In the genomic region with DNA sequence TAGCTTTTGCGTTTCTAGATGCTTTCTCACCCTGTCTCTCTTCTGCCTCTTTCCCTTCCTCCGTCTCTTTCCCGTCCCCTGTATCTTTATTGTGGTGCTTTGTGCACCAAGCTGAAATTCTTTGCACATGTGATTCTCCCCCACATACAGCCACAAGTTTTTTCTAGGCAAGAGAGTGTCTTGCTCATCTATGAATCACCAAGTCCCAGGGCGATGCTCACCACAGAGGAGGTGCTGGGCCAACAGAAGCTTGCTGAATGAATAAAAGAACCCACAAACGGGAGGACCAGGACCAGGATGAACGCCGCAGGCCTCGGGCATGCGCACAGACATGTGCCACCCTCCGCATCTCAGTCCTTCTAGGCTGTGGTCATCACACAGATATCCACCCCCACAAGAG, we compare ENCODE assay signal across 20 mouse cellular contexts. TPM values are rescaled to one million over a fixed set of nuclear protein-coding genes. Genes with fewer than 3 reads are reported as not detected.
DNase-seq lines count a peak whose midpoint lies in the region; ATAC-seq and TF ChIP-seq lines count a peak whose summit lies in the region.
"Had no signal": no experiment of that assay in that cellular context is flagged by ENCODE, and none has a peak within 500 bp of the region (broad histone marks: within the 10 kb centered on the region; RNA-seq: fewer than 3 reads in every experiment).

No protein-coding gene starts in this region.

- no peaks in the 10 kb centered on the region for H3K79me3 ChIP-seq in C2C12 (ENCODE audit: low read depth)

- no peaks in the 10 kb centered on the region for H3K79me2 ChIP-seq in C2C12 (ENCODE audit: control insufficient read depth, insufficient read depth)

- no peaks in the 10 kb centered on the region for H3K27me3 ChIP-seq in C2C12 (ENCODE audit: control insufficient read depth, insufficient read depth, insufficient read length)

- no peak overlapping the region for H3K4me3 ChIP-seq in C2C12 (ENCODE audit: insufficient read depth, poor library complexity, severe bottlenecking)
- H3K4me3 ChIP-seq: gastrocnemius, adult 2 months; limb, embryonic 10.5 days; midbrain, embryonic 10.5 days; neural tube, embryonic 13.5 days had no signal

- DNase-seq in left cerebral cortex, postnatal 25 days (ENCODE audit: low spot score in 2 of 2) = peak; percentile 25 to 85
- DNase-seq in left cerebral cortex, postnatal 10 days (ENCODE audit: extremely low spot score in 1 of 2, low spot score in 2 of 2) = no peak
- DNase-seq in Muller cell, postnatal 12 days (ENCODE audit: inconsistent ontology term) = peak; percentile 85
- peak; percentile 81 for DNase-seq in fibroblast of lung, adult 2 months (ENCODE audit: low read depth)
- DNase-seq in spleen, postnatal 14 days (ENCODE audit: low spot score in 2 of 2) = no peak
- DNase-seq: cerebellum, postnatal 25 days; gastrocnemius, adult 2 months; heart, adult 18-20 months; kidney, adult 2 months; kidney, postnatal 25 days; lung, adult 2 months; lung, postnatal 4 days; thymus, postnatal 14 days had no signal

- no peak for ATAC-seq in erythroid progenitor cell, adult 5-6 weeks (replicated peaks; ENCODE audit: low FRiP score, poor library complexity, severe bottlenecking)

- H3ac ChIP-seq in C2C12 (ENCODE audit: control insufficient read depth, insufficient read length, low read depth) = peak overlapping the region; percentile 63

- no peak for TF ChIP-seq CTCF in C2C12 (IDR thresholded peaks at IDR 0.05; ENCODE audit: control insufficient read depth, insufficient read depth, insufficient read length)

- intact Hi-C loops in left cerebral cortex, postnatal 25 days (cut with DNase I) = no loop called here
- intact Hi-C loops in left cerebral cortex, postnatal 10 days (cut with DNase I) = no loop called here

- no peaks in the 10 kb centered on the region for H3K36me3 ChIP-seq in C2C12 (ENCODE audit: control insufficient read depth, insufficient read depth)
- H3K36me3 ChIP-seq: limb, embryonic 10.5 days; midbrain, embryonic 10.5 days; neural tube, embryonic 13.5 days had no signal

TF ChIP-seq in C2C12, 6 proteins besides CTCF, POLR2A, EP300 and RAD21:
- TF ChIP-seq CEBPB (IDR thresholded peaks at IDR 0.05; ENCODE audit: low read depth) (peak; percentile 11), FOSL1 (IDR thresholded peaks at IDR 0.05; ENCODE audit: insufficient read depth, low read length, poor library complexity, severe bottlenecking) (peak; percentile 95), USF1 (IDR thresholded peaks at IDR 0.05; ENCODE audit: low read depth) (peak; percentile 83), MYOG (IDR thresholded peaks at IDR 0.05; ENCODE audit: control insufficient read depth, extremely low read depth, insufficient read length) (no peak), MAX (IDR thresholded peaks at IDR 0.05) (peak; percentile 46), MYOD1 (IDR thresholded peaks at IDR 0.05; ENCODE audit: control insufficient read depth, insufficient read length, low read depth) (no peak)
TF ChIP-seq in C2C12: peak in this region for 4.

RNA-seq across cellular contexts. Expression of a gene that starts 22.1 kb away (rescaled TPM):
- 10 to 100 TPM; 18.1 to 20.3 TPM for total RNA-seq in left cerebral cortex, postnatal 25 days (2021)
- total RNA-seq in left cerebral cortex, postnatal 10 days (2021) = 10 to 100 TPM; 20.3 to 20.9 TPM
- polyA plus RNA-seq in C2C12 (2012; fragmentation: generic; extraction: Trizol) = 67.5 TPM
- not detected in 2 replicates for total RNA-seq in erythroid progenitor cell, adult 5-6 weeks (2015; ENCODE audit: low replicate concordance)
- not detected in 2 replicates for total RNA-seq in erythroid progenitor cell, adult 5-6 weeks (2017; ENCODE audit: low replicate concordance)
- total RNA-seq: hematopoietic stem cell, adult 5-6 weeks; monocyte, adult 5-6 weeks had no signal

Comparison
In these comparisons a context has a peak if more than half of its experiments do, and no peak if none do; other contexts are left out.
1. DNase-seq: peak in left cerebral cortex, postnatal 25 days (2 of 2), Muller cell, postnatal 12 days (single experiment) and fibroblast of lung, adult 2 months (single experiment); none in left cerebral cortex, postnatal 10 days (0 of 2) and spleen, postnatal 14 days (0 of 2).
2. RNA of a gene that starts 22.1 kb away (total RNA-seq): 20.3 to 20.9 TPM in left cerebral cortex, postnatal 10 days and 18.1 to 20.3 TPM in left cerebral cortex, postnatal 25 days; not detected in erythroid progenitor cell, adult 5-6 weeks; every median in the first group is over 10 times any median in the second.